Comparison of ENCODE assay signal across 20 mouse cellular contexts in the genomic region with DNA sequence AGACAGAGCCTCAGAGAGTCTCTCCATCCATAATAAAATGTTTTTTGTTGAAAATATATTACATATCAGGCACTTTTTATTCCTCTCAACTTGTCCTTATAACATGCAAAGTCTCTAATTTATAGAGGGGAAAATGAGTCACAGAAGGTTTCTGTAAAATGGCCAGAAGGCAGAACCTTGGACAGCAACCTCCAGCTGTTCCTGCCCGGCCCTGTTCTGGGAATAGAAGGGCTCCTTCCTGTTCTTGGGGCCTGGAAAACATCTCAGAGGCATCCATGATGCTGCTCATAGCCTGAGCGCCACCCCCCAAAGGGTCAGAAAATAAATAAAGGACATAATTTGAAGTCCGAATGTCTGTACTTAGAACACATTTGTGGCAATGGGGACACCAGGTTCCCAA.
A peak's percentile ranks its signal among the peaks of the same experiment; 100 is the strongest.
DNase-seq lines count a peak whose midpoint lies in the region; ATAC-seq lines count a peak whose summit lies in the region.
"Had no signal": no experiment of that assay in that cellular context is flagged by ENCODE, and none has a peak within 500 bp of the region (broad histone marks: within the 10 kb centered on the region; RNA-seq: fewer than 3 reads in every experiment).

No protein-coding gene starts in this region.

- peak; percentile 3 to 7 for DNase-seq in heart, postnatal 10 days
- DNase-seq in heart, adult 18-20 months = no peak
- peak; percentile 28 for DNase-seq in neural tube, embryonic 10.5 days (ENCODE audit: extremely low spot score, low spot score)
- DNase-seq in embryonic facial prominence, embryonic 10.5 days (ENCODE audit: low spot score) = peak; percentile 48
- DNase-seq in neural tube, embryonic 11.5 days (ENCODE audit: low spot score) = peak; percentile 22
- no peak for DNase-seq in left cerebral cortex, adult 8-10 months (ENCODE audit: low spot score in 2 of 2)
- no peak for DNase-seq in gastrocnemius, postnatal 14 days
- DNase-seq: cerebellum, postnatal 25 days; kidney, adult 18-20 months; liver; lung, adult 18-20 months; thymus, postnatal 25 days had no signal

- no peak overlapping the region for H3K27ac ChIP-seq in neural tube, embryonic 15.5 days (replicated peaks)
- H3K27ac ChIP-seq in embryonic facial prominence, embryonic 10.5 days (replicated peaks) = no peak overlapping the region
- H3K27ac ChIP-seq in neural tube, embryonic 11.5 days (ENCODE audit: low read depth, low read length) = no peak overlapping the region
- H3K27ac ChIP-seq: forebrain, embryonic 13.5 days; hindbrain, embryonic 15.5 days; macrophage; midbrain, embryonic 15.5 days; neural tube, embryonic 13.5 days had no signal

- no peak overlapping the region for H3K9ac ChIP-seq in neural tube, embryonic 15.5 days (replicated peaks)
- H3K9ac ChIP-seq in neural tube, embryonic 11.5 days (ENCODE audit: low read length) = no peak overlapping the region
- H3K9ac ChIP-seq: forebrain, embryonic 13.5 days; heart, embryonic 12.5 days; hindbrain, embryonic 15.5 days; midbrain, embryonic 15.5 days; neural tube, embryonic 13.5 days had no signal

- H3K4me1 ChIP-seq in neural tube, embryonic 15.5 days = no peaks in the 10 kb centered on the region
- 0 out of 2 replicates have a peak, but pooled peaks cover under 1% of the 10 kb centered on the region for H3K4me1 ChIP-seq in embryonic facial prominence, embryonic 10.5 days
- H3K4me1 ChIP-seq in neural tube, embryonic 11.5 days (ENCODE audit: control insufficient read depth, insufficient read depth, low read length) = no peaks in the 10 kb centered on the region
- H3K4me1 ChIP-seq: heart, embryonic 12.5 days; hindbrain, embryonic 15.5 days had no signal

- ATAC-seq in neural tube, embryonic 15.5 days (ENCODE audit: low FRiP score) = no peak
- no peak for ATAC-seq in neural tube, embryonic 11.5 days (ENCODE audit: insufficient read depth, low FRiP score, low TSS enrichment)
- ATAC-seq: activated CD4-positive, CD25-positive, alpha-beta regulatory T cell, adult 4 months; forebrain, embryonic 13.5 days; midbrain, embryonic 15.5 days had no signal

- no peaks in the 10 kb centered on the region for H3K9me3 ChIP-seq in neural tube, embryonic 15.5 days (replicated peaks)
- no peaks in the 10 kb centered on the region for H3K9me3 ChIP-seq in embryonic facial prominence, embryonic 10.5 days
- H3K9me3 ChIP-seq in neural tube, embryonic 11.5 days (ENCODE audit: control insufficient read depth, low read length) = no peaks in the 10 kb centered on the region
- H3K9me3 ChIP-seq: forebrain, embryonic 13.5 days; heart, embryonic 12.5 days; hindbrain, embryonic 15.5 days; midbrain, embryonic 15.5 days; neural tube, embryonic 13.5 days had no signal

- H3K36me3 ChIP-seq in neural tube, embryonic 15.5 days = no peaks in the 10 kb centered on the region
- no peaks in the 10 kb centered on the region for H3K36me3 ChIP-seq in embryonic facial prominence, embryonic 10.5 days (replicated peaks)
- no peaks in the 10 kb centered on the region for H3K36me3 ChIP-seq in neural tube, embryonic 11.5 days (ENCODE audit: control insufficient read depth, insufficient read depth, low read length)
- H3K36me3 ChIP-seq: heart, embryonic 12.5 days; hindbrain, embryonic 15.5 days; midbrain, embryonic 15.5 days; neural tube, embryonic 13.5 days had no signal

- WGBS in neural tube, embryonic 15.5 days = 55% methylated on average over 3 of the region's 3 CpGs
- WGBS in embryonic facial prominence, embryonic 10.5 days = 44% methylated on average over 3 of the region's 3 CpGs
- 43% methylated on average over 3 of the region's 3 CpGs for WGBS in neural tube, embryonic 11.5 days

- H3K4me2 ChIP-seq in neural tube, embryonic 15.5 days = no peak overlapping the region
- no peak overlapping the region for H3K4me2 ChIP-seq in neural tube, embryonic 11.5 days (ENCODE audit: low read depth)
- H3K4me2 ChIP-seq: forebrain, embryonic 13.5 days; heart, embryonic 12.5 days; hindbrain, embryonic 15.5 days; midbrain, embryonic 15.5 days; neural tube, embryonic 13.5 days had no signal

- no peaks in the 10 kb centered on the region for H3K27me3 ChIP-seq in neural tube, embryonic 15.5 days (replicated peaks)
- H3K27me3 ChIP-seq in embryonic facial prominence, embryonic 10.5 days (replicated peaks; ENCODE audit: low read depth, poor library complexity, severe bottlenecking) = no peaks in the 10 kb centered on the region
- H3K27me3 ChIP-seq in neural tube, embryonic 11.5 days (ENCODE audit: control insufficient read depth, insufficient read depth, low read length) = no peaks in the 10 kb centered on the region
- H3K27me3 ChIP-seq: heart, embryonic 12.5 days; hindbrain, embryonic 15.5 days; midbrain, embryonic 15.5 days; neural tube, embryonic 13.5 days had no signal

- intact Hi-C loops in heart, postnatal 10 days (cut with DNase I) = no loop called here
- intact Hi-C loops in gastrocnemius, postnatal 14 days (cut with DNase I; ENCODE audit: low total_unique reads) = no loop called here

- H3K4me3 ChIP-seq in neural tube, embryonic 15.5 days (replicated peaks) = no peak overlapping the region
- H3K4me3 ChIP-seq in embryonic facial prominence, embryonic 10.5 days = no peak overlapping the region
- no peak overlapping the region for H3K4me3 ChIP-seq in neural tube, embryonic 11.5 days (ENCODE audit: low read depth, low read length)
- H3K4me3 ChIP-seq: forebrain, embryonic 13.5 days; heart, embryonic 12.5 days; hindbrain, embryonic 15.5 days; midbrain, embryonic 15.5 days; neural tube, embryonic 13.5 days had no signal

Comparison
In these comparisons a context has a peak if more than half of its experiments do, and no peak if none do; other contexts are left out.
1. DNase-seq: peak in heart, postnatal 10 days (2 of 2), neural tube, embryonic 10.5 days (single experiment), embryonic facial prominence, embryonic 10.5 days (single experiment) and neural tube, embryonic 11.5 days (single experiment); none in heart, adult 18-20 months (0 of 2), left cerebral cortex, adult 8-10 months (0 of 2) and gastrocnemius, postnatal 14 days (single experiment).